Mouse (Mus musculus): ENCODE measurements around the gene Snx9. TPM values are rescaled to one million over a fixed set of nuclear protein-coding genes. Genes with fewer than 3 reads are reported as not detected.
A peak's percentile ranks its signal among the peaks of the same experiment; 100 is the strongest.

The Snx9 gene
- total and polyA plus RNA-seq, 3 experiments, result 28.3 to 55.9 (median 48.4) TPM

DNA sequence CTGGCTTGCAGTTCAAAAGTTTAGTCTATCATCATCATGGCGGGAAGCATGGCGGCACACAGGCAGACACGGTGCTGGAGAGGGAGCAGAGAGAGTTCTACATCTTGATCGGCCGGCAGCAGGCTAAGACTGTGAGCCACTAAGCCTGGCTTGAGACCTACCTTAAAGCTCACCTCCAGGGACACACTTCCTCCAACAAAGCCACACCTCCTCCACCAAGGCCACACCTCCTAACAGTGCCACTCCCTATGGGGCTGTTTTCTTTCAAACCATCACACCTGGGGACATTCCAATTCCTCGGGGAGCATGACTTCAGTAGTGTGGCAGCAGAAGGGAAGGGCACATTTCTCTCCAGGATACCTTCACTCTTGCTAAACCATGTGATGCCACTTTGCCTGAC lies 127.4 kb downstream of the Snx9 start:
- DNase-seq, result no peak

DNA sequence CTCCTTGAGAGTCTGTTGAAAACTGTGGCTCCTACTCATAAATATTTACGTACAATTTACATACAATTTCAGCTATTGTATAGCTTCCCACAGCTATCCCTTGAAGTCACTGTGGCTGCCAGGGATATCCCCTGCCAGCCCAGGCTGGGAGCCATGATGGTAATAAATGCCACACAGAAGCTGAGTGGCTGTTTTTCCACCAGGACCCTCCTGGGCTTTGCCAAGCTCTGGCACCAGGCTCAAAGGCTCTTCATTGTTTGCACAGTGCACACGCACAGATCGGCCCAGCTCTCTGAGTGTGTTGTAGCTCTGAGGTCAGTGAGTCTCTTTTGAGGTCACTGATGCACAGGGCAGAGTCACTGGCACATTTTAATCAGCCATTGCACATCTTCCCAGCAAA lies 128.1 kb downstream of the Snx9 start:
- DNase-seq, result no peak

DNA sequence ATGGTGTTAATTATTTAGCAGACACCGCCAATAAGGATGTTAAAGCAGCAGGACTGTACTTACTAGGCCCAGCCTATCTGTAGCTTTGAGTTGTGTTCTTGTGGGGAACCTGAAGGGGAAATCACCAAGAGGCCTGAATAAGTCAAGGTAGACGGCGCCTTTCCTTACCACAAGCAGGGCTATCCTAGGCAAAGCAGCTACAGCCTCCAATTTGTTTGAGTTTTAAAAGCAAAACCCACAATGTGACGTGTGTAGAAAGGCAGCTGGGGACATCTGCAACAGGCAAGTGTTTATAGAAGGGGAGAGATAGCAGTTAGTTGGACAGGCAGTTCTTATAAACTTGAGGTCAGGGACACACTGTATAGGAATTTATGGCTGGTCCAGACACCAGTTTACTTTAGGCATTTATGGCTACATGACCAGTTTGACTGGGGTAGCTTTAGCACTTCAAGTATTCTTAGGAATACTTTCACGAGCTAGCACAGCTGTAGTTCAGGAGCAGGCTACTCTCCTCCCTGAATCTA lies 129.2 kb downstream of the Snx9 start:
- DNase-seq, result no peak

DNA sequence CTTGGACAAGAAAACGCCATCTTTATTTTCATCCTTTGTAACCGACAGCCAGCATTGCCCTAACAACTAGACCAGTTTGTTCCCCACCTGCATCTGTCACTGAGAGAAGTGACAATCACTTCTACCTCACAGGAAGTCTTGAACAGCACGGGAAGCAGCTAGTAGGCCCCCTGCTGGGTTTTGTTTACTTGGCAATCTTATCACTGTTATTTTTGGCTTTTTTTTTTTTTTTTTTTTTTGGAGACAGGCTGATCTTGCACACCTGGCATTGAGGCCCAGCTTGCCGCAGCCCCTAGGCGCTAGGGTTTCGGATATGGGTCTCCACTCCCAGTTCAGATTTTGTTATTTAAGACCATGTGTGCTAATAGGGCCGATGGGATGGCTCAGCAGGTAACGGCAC lies 132.4 kb downstream of the Snx9 start:
- no peak for DNase-seq

DNA sequence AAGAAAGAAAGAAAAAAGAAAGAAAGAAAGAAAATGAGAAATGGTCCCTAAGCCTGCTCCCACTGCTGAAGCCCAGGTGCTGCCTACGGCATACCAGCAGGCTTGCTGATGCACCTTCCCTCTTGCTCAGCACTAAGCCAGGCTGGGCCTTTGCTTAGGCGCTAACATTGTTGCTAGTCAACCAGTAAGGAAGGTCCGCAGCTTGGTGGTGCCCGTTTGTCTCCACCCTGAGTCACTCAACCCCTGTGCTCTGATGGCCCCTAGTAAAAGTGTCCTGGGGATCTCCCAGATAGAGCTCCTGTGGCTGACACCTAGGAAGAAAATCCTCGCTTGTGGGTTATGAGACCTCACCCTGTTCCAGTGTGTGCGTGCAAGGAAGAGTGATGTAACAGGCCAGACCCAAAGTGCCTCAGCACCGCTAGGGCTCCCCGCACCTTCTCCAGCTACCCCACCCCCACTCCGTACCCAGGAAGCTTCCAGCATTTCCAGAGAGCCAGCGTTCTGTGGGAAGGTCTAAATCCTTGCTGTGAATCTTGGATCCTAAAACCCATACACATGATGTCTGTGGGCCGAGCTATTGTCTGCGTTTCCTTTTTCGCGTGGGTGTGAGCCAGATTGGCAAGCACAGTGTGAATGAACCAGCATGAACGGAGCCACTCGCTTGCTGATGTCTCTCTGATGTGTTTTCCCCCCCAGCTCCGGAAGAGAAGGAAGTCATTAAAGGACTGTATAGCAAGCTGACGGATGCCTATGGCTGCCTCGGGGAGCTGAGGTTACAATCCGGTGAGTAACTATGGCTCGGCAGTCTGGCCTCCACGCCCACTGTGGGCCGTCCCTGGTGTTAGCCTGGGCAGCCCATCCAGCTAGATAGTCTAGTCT lies 134.2 kb downstream of the Snx9 start:
- DNase-seq, result peak; percentile 36

DNA sequence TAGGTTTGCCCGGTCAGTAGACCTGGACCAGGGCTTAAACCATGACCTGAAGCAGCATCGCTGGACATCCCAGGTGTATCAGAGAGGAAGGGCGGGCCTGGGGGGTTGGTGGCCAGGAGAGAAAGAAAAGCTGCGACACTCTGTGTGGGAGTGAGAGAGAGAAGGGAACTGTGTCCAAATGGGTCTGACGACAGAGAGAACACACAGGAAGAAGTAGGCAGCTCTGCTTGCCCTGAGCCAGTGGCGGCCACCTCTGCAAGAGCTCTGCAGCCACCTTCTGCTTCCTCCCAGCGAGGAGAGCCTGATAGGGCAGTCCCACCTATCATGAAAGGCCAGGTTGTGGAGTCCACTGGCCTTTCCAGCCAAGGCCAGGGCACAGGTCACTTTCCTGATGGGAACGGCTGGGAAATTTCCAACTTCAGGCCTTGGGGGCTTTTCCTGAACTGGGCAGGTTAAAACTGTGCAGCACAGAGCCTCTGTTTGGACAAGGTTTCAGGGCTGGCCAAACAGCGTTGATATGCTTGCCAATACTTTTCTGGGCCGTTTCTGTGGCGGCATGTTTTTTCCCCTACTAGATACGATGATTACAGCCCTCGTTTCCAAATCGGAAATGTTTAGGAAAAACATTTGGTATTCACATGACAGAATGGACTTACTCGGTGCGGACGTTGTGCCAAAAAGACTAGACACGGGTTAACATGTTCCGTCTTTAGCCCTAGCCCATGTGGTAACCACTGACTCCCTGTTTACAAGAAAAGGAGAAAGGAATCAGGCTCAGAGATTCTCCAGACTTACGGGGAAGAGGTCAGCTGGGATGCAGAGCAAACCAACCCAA lies 135.3 kb downstream of the Snx9 start:
- DNase-seq, result peak; percentile 15

DNA sequence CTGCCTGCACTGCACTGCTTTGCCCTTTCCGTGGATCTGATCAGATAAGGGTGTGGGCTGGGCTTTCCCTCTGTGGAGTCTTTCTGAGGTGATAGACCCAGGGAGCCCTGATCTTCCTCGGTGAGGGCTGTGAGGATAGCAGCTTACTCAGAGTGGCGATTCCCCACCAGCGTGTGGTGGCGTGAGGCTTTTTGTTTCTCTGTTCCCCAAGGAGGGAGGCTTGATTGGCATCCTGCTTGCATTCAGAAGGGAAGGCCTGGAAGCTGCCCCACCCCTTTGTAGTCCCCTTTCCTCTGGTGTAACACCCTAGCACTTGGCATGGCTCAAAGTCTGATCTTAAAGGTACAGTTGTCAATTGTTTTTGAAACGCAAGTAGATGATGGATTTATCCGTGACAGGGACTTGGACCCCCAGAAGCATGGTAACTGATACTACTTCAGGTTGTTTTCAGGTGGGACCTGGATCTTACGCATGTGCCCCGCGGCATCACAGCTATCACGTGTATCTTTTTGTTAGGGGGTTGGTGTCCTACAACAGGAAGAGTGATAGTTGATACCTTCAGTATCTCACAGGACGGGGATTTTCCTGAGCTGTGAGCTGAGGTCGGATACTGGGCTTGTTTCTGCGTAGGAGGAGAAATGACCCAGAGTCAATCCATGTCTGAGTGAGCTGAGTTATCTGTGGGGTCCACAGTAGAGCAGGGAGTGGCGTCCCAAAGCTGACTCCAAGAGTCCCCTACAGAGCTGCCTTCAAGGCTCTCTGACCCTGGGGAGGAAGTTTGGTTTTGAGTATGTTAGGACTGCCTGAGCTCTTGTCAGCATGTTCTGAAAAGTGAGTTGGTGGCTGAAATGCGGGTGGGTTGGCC lies 136.2 kb downstream of the Snx9 start:
- DNase-seq, result no peak

DNA sequence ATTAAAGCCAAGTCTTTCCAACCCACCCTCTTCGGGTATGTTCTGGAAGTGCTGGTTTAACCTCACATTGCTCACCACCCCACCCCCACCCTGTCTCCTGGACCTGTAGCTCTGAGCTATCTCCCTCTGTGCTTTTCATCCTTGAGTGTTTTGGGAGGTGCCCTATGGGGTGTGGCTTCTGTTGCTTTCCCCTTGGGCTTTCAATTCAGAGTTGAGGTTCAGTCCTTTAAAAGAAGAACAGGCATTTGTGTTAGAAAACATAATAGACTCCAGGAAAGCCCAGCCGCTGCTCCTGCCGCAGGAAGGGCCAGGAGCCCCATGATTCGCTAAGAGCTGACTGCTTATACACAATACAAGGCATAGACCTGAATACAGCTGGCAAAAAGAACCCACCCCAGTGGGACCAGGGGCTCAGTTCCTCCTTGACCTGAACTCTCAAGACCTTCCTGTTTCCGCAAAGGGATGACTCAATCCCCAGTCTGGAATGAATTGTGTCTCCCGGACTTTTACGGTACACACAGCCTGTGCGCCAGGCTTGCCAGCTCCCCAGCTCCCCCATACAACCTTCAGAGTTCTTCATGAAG lies 136.9 kb downstream of the Snx9 start:
- DNase-seq, result no peak

DNA sequence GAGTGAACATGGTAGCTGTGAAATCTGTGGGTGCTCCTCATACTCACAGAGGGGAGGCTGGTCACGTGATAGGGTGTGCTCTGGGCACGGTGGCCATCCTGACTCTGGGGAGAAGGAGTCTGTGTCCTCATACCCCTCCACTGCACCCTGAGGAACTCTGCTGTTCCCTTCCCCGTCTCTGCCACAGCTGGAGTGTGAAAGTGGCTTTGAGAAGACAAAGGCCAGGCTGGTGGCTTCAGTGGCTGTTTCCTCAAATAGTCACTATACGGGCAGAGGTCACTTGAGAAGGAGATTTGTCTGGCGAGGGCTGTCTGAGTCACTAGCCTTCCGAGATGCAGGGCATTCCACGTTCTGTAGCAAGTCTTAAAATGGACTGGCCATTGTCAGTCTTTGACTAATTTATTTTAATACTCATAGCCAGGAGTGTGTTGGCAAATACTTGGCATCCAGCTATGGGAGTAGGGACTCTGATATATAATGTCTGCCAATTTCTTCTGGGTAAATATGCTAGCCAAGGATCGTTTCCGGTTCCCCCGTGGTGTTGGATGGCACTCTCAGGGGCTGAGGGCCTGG lies 137.5 kb downstream of the Snx9 start:
- peak; percentile 52 for DNase-seq

DNA sequence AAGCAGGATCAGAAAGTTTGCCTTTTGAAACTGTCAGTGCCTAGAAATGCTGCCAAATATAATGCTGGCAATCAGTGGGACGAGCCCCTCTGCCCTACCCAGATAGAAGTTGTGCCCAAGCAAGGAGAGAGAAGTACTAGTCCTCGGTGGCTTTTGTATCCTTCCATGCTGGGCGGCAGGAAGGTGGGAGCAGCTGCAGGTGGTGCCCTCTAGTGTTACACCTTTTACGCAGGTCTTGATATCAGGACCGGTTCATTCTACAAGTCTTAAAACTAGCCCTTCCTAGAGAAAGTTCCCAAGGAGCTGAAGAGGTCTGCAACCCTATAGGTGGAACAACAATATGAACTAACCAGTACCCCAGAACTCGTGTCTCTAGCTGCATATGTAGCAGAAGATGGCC lies 139.7 kb downstream of the Snx9 start:
- no peak for DNase-seq

Other genes with a start within 250 kb of the Snx9 start
- gene Synj2, start 100.0 kb downstream of the Snx9 start, total RNA-seq (2021), result 10 to 100 TPM in 1 of 2 experiments, 1 to 10 TPM in 1; 9.7 to 18.3 TPM
- 3.6 and 4.6 TPM in 2 replicates for gene Synj2, start 100.0 kb downstream of the Snx9 start, polyA plus RNA-seq (2012; rRNA removed)
- gene Serac1, start 238.4 kb downstream of the Snx9 start, total RNA-seq (2021), result 1 to 10 TPM; 5.3 to 6.9 TPM
- 2.8 and 4.9 TPM in 2 replicates for gene Serac1, start 238.4 kb downstream of the Snx9 start, polyA plus RNA-seq (2012; rRNA removed)
- gene Gtf2h5, start 238.5 kb downstream of the Snx9 start, total RNA-seq (2021), result 10 to 100 TPM; 60.6 to 93.9 TPM
- gene Gtf2h5, start 238.5 kb downstream of the Snx9 start, polyA plus RNA-seq (2012; rRNA removed), result 3.9 and 4.5 TPM in 2 replicates

Measured in adrenal gland, adult 2 months (tissue).